Mouse (Mus musculus): ENCODE data around the gene Cwc27.

DNA sequence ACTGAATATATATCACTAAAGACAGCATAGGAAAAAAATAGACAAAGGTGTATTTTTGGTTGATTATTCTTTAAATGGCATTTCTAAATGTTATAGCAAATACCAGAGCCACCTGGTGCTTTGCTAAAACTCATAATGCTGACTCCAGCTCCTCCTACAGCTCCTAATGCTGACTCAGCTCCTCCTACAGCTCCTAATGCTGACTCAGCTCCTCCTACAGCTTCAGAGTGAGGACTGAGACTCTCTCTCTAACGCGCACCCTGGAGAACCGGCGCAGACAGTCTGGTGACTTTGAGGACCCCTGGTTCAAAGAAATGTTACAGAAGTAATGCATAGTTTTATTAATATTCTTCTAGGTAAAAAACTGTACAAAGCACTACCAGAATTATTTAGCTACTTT is 74.1 kb downstream of the Cwc27 start:
- no peak for TF ChIP-seq GATA1 (IDR thresholded peaks at IDR 0.05; ENCODE audit: borderline replicate concordance, low read length)
- TF ChIP-seq FLI1 (IDR thresholded peaks at IDR 0.05; ENCODE audit: low read length) = no peak
